Mouse (Mus musculus) MEL (cell line): ENCODE results near the gene Klrb1.
"Not testable (repeated sequence)": the region's sequence is repeated elsewhere in the genome, so short reads cannot be mapped to it uniquely, and the experiment has no call there.

Experiments
- ELF1 ChIP-seq: IDR thresholded peaks from 2 replicates; pipeline ENCODE4 v1.6.1; 2014; ENCODE audit warnings: low read depth, mild to moderate bottlenecking, inconsistent platforms, low read length, improper control_type of control experiment, moderate library complexity
- EP300 ChIP-seq, 2 experiments: IDR thresholded peaks; 2 replicates each; pipeline ENCODE4 v1.6.1; 2011; ENCODE audit warnings: improper control_type of control experiment in 2 of 2, low read length in 2 of 2, low read depth in 1 of 2, mild to moderate bottlenecking in 1 of 2
- ETS1 ChIP-seq: IDR thresholded peaks from 2 replicates; pipeline ENCODE4 v1.6.1; 2012; ENCODE audit warnings: low read depth, mild to moderate bottlenecking, inconsistent platforms, low read length, improper control_type of control experiment, moderate library complexity
- USF2 ChIP-seq, 2 experiments: IDR thresholded peaks; 2 replicates each; pipeline ENCODE4 v1.6.1; 2011 to 2012; ENCODE audit warnings: improper control_type of control experiment in 2 of 2, low read length in 2 of 2, borderline replicate concordance in 1 of 2, inconsistent platforms in 1 of 2, low read depth in 1 of 2, mild to moderate bottlenecking in 1 of 2; ENCODE audit not compliant: insufficient read depth in 1 of 2

GRCm38 (mm10) chr6:128760416-128761143, 37.7 kb upstream of the Klrb1 start:
- TF ChIP-seq EP300 (IDR thresholded peaks at IDR 0.05; ENCODE audit: low read depth in 1 of 2, low read length in 2 of 2); ETS1; ELF1; USF2 (IDR thresholded peaks at IDR 0.05; ENCODE audit: borderline replicate concordance in 1 of 2, insufficient read depth in 1 of 2, low read depth in 1 of 2, low read length in 2 of 2): not testable (repeated sequence)
